Mouse (Mus musculus) naive thymus-derived CD4-positive, alpha-beta T cell, adult 2 months (primary cell): ENCODE measurements around the gene Cdk15.

ENCODE experiments used
- DNase-seq: peaks from one replicate; pipeline ENCODE4 v3.0.0-alpha.2; 2011; ENCODE audit warnings: low read depth

The Cdk15 gene

GRCm38 (mm10) chr1:59376557-59376956 is 119.9 kb downstream of the Cdk15 start:
- no peak for DNase-seq

- no peak for DNase-seq
Measured at GRCm38 (mm10) chr1:59377312-59377711, 120.6 kb downstream of the Cdk15 start.

- no peak for DNase-seq
Measured at GRCm38 (mm10) chr1:59380926-59381325, 124.2 kb downstream of the Cdk15 start.

- DNase-seq = no peak
Measured at GRCm38 (mm10) chr1:59381483-59381882, 124.8 kb downstream of the Cdk15 start.

GRCm38 (mm10) chr1:59382516-59382915 is 125.8 kb downstream of the Cdk15 start:
- no peak for DNase-seq

GRCm38 (mm10) chr1:59383049-59383610 is 126.4 kb downstream of the Cdk15 start:
- no peak for DNase-seq

GRCm38 (mm10) chr1:59384400-59384799 is 127.7 kb downstream of the Cdk15 start:
- DNase-seq = no peak

- no peak for DNase-seq
Measured at GRCm38 (mm10) chr1:59385641-59386040, 128.9 kb downstream of the Cdk15 start.

- DNase-seq = no peak
Measured at GRCm38 (mm10) chr1:59387542-59388314, 131.0 kb downstream of the Cdk15 start.

- DNase-seq = no peak
Measured at GRCm38 (mm10) chr1:59389181-59389580, 132.5 kb downstream of the Cdk15 start.

GRCm38 (mm10) chr1:59391736-59392135 is 135.0 kb downstream of the Cdk15 start:
- DNase-seq = no peak

GRCm38 (mm10) chr1:59394072-59394471 is 137.4 kb downstream of the Cdk15 start:
- no peak for DNase-seq

GRCm38 (mm10) chr1:59394616-59395015 is 137.9 kb downstream of the Cdk15 start:
- no peak for DNase-seq

- no peak for DNase-seq
Measured at GRCm38 (mm10) chr1:59395992-59396391, 139.3 kb downstream of the Cdk15 start.

GRCm38 (mm10) chr1:59399554-59400325 is 143.0 kb downstream of the Cdk15 start:
- no peak for DNase-seq

GRCm38 (mm10) chr1:59401253-59401652 is 144.5 kb downstream of the Cdk15 start:
- no peak for DNase-seq
